In the genomic region with DNA sequence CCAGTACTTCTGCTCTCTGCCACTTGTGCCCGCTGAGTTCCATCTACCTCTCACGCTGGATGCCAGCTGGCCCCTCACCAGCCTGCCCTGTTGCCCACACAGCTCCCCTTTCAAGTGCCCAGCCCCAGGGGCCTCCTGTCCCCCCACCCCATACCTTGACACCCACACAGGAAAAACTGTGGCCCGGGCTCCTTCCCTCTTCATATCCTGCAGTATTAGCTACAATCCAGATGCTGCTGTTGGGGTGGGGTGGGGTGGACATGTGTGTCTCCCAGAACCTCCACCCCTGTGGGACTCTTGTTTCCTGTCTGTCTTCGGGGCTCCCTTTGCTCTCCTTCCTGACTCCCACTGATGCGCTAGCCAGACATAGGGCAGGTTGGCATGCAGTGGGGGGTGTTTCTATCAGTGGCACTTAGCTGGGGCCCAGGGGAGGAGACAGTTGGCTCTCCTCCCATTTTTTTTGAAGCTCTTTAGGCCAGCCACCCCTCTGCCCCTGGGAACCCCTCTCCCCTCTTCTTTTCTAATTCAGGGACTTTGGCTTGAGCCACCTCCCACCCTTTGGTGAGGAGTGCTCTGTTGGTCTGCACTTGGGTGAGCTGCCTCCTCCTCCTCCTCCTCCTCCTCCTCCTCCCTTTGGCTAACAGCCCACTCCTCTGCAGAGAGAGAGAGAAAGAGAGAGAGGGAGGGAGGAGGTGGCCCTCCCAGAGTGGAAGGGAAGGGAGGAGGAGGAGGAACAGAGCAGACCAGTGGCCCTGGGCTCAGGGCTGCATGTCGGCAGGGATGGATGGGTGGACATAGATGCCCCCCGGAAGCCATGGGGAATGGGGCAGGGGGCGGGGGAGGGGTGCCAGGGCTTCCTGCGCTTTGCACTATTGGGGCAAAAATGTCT, we compare ENCODE assay signal across 9 mouse cellular contexts. TPM values are rescaled to one million over a fixed set of nuclear protein-coding genes. Genes with fewer than 3 reads are reported as not detected.
DNase-seq lines count a peak whose midpoint lies in the region; ATAC-seq lines count a peak whose summit lies in the region.
"Had no signal": no experiment of that assay in that cellular context is flagged by ENCODE, and none has a peak within 500 bp of the region (broad histone marks: within the 10 kb centered on the region; RNA-seq: fewer than 3 reads in every experiment).

No protein-coding gene starts in this region.

- WGBS in forebrain, embryonic 14.5 days: 24% methylated on average over 8 of the region's 9 CpGs
- 43% methylated on average over 7 of the region's 9 CpGs for WGBS in liver, embryonic 15.5 days (ENCODE audit: insufficient replicate concordance)

- peak overlapping the region; percentile 79 for H3K27ac ChIP-seq in forebrain, embryonic 14.5 days (ENCODE audit: low read depth, low read length)
- H3K27ac ChIP-seq in liver, embryonic 15.5 days (replicated peaks): peak overlapping the region; percentile 45
- H3K27ac ChIP-seq: limb, embryonic 12.5 days had no signal

- no peak overlapping the region for H3K4me2 ChIP-seq in forebrain, embryonic 14.5 days (ENCODE audit: low read length)
- H3K4me2 ChIP-seq in liver, embryonic 15.5 days: no peak overlapping the region
- H3K4me2 ChIP-seq: limb, embryonic 12.5 days had no signal

- DNase-seq in left cerebral cortex, postnatal 4 days: peak; percentile 64
- DNase-seq in left cerebral cortex, adult 11 months (ENCODE audit: low spot score): no peak
- DNase-seq in forebrain, embryonic 14.5 days (ENCODE audit: low spot score): peak; percentile 65
- DNase-seq in heart, postnatal 4 days: peak; percentile 59
- DNase-seq in ovary, adult 18-20 months (ENCODE audit: low spot score): no peak
- no peak for DNase-seq in adrenal gland, postnatal 4 days (ENCODE audit: low spot score in 2 of 2)

- peaks cover 38% of the 10 kb centered on the region for H3K4me1 ChIP-seq in forebrain, embryonic 14.5 days (ENCODE audit: control insufficient read depth, insufficient read depth, low read length)
- H3K4me1 ChIP-seq in liver, embryonic 15.5 days (replicated peaks): peaks cover 80% of the 10 kb centered on the region

- no peaks in the 10 kb centered on the region for H3K9me3 ChIP-seq in forebrain, embryonic 14.5 days (replicated peaks; ENCODE audit: control insufficient read depth, low read length)
- no peaks in the 10 kb centered on the region for H3K9me3 ChIP-seq in liver, embryonic 15.5 days (replicated peaks)
- H3K9me3 ChIP-seq: limb, embryonic 12.5 days had no signal

- intact Hi-C loops in left cerebral cortex, postnatal 4 days (cut with DNase I): no loop called here

- peak; percentile 5; the same call in 1 of the 2 replicates for ATAC-seq in forebrain, embryonic 14.5 days
- no peak for ATAC-seq in liver, embryonic 15.5 days (ENCODE audit: insufficient read depth)
- no peak for ATAC-seq in inflammation-experienced regulatory T-cells, adult 6 months

- H3K36me3 ChIP-seq in forebrain, embryonic 14.5 days (ENCODE audit: control insufficient read depth, insufficient read depth, low read length): peaks cover 83% of the 10 kb centered on the region
- H3K36me3 ChIP-seq in liver, embryonic 15.5 days (replicated peaks): peaks cover 61% of the 10 kb centered on the region

- H3K27me3 ChIP-seq in forebrain, embryonic 14.5 days (replicated peaks; ENCODE audit: control insufficient read depth, insufficient read depth, low read length): no peaks in the 10 kb centered on the region
- H3K27me3 ChIP-seq in liver, embryonic 15.5 days: no peaks in the 10 kb centered on the region
- H3K27me3 ChIP-seq: limb, embryonic 12.5 days had no signal

- H3K9ac ChIP-seq in forebrain, embryonic 14.5 days (ENCODE audit: low read length): 0 out of 2 replicates have a peak overlapping the region, but pooled peaks have one; percentile 17
- H3K9ac ChIP-seq in liver, embryonic 15.5 days: no peak overlapping the region
- H3K9ac ChIP-seq: limb, embryonic 12.5 days had no signal

- H3K4me3 ChIP-seq in forebrain, embryonic 14.5 days (ENCODE audit: low read depth, low read length): no peak overlapping the region
- no peak overlapping the region for H3K4me3 ChIP-seq in liver, embryonic 15.5 days (replicated peaks)
- H3K4me3 ChIP-seq: limb, embryonic 12.5 days had no signal

RNA-seq across cellular contexts. Expression of a gene that starts 9.5 kb away (rescaled TPM):
- total RNA-seq in left cerebral cortex, postnatal 4 days (2021): 10 to 100 TPM; 31.9 TPM
- polyA plus RNA-seq in forebrain, embryonic 14.5 days (2014; fragmentation: Nextera tagmentation; extraction: Ambion mirVana): 2.2 and 3.1 TPM in 2 replicates
- total RNA-seq in heart, postnatal 4 days (2021): 10 to 100 TPM; 26.3 to 27.6 TPM
- polyA plus RNA-seq in liver, embryonic 15.5 days (2015; fragmentation: Nextera tagmentation; extraction: Ambion mirVana): 0.63 and 0.85 TPM in 2 replicates
- 1 to 10 TPM; 6.5 to 8.4 (median 7.3) TPM for polyA plus RNA-seq in inflammation-experienced regulatory T-cells, adult 6 months (2017; shearing (Covaris generic))
- total RNA-seq in adrenal gland, postnatal 4 days (2021): 100 to 1,000 TPM; 104 to 115 TPM

RNA-seq across cellular contexts. Expression of a gene that starts 25.2 kb away (rescaled TPM):
- 1,000 to 10,000 TPM; 1,274 to 1,289 TPM for total RNA-seq in left cerebral cortex, postnatal 4 days (2021)
- polyA plus RNA-seq in forebrain, embryonic 14.5 days (2014; fragmentation: Nextera tagmentation; extraction: Ambion mirVana): 164 and 199 TPM in 2 replicates
- total RNA-seq in heart, postnatal 4 days (2021): 100 to 1,000 TPM; 171 to 183 TPM
- polyA plus RNA-seq in liver, embryonic 15.5 days (2015; fragmentation: Nextera tagmentation; extraction: Ambion mirVana): 7.2 and 7.6 TPM in 2 replicates
- polyA plus RNA-seq in inflammation-experienced regulatory T-cells, adult 6 months (2017; shearing (Covaris generic)): 1 to 10 TPM; 1.3 to 6.3 (median 5.2) TPM
- 100 to 1,000 TPM; 181 to 195 TPM for total RNA-seq in adrenal gland, postnatal 4 days (2021)

RNA-seq across cellular contexts. Expression of a gene that starts 29.7 kb away (rescaled TPM):
- total RNA-seq in left cerebral cortex, postnatal 4 days (2021): 100 to 1,000 TPM; 163 to 166 TPM
- polyA plus RNA-seq in forebrain, embryonic 14.5 days (2014; fragmentation: Nextera tagmentation; extraction: Ambion mirVana): 19.3 and 20.5 TPM in 2 replicates
- total RNA-seq in heart, postnatal 4 days (2021): 10 to 100 TPM; 67.8 to 71.5 TPM
- polyA plus RNA-seq in liver, embryonic 15.5 days (2015; fragmentation: Nextera tagmentation; extraction: Ambion mirVana): 5.2 and 5.8 TPM in 2 replicates
- 10 to 100 TPM; 16.7 to 26.3 (median 20.4) TPM for polyA plus RNA-seq in inflammation-experienced regulatory T-cells, adult 6 months (2017; shearing (Covaris generic))
- total RNA-seq in adrenal gland, postnatal 4 days (2021): 100 to 1,000 TPM; 119 to 121 TPM

RNA-seq across cellular contexts. Expression of a gene that starts 36.4 kb away (rescaled TPM):
- 10 to 100 TPM; 96.8 to 99.4 TPM for total RNA-seq in left cerebral cortex, postnatal 4 days (2021)
- polyA plus RNA-seq in forebrain, embryonic 14.5 days (2014; fragmentation: Nextera tagmentation; extraction: Ambion mirVana): 76.0 and 85.9 TPM in 2 replicates
- total RNA-seq in heart, postnatal 4 days (2021): 10 to 100 TPM; 51.7 to 52.3 TPM
- 24.2 and 27.7 TPM in 2 replicates for polyA plus RNA-seq in liver, embryonic 15.5 days (2015; fragmentation: Nextera tagmentation; extraction: Ambion mirVana)
- 10 to 100 TPM; 23.8 to 32.5 (median 28.3) TPM for polyA plus RNA-seq in inflammation-experienced regulatory T-cells, adult 6 months (2017; shearing (Covaris generic))
- total RNA-seq in adrenal gland, postnatal 4 days (2021): 10 to 100 TPM; 75.7 to 84.8 TPM

RNA-seq across cellular contexts. Expression of a gene that starts 39.0 kb away (rescaled TPM):
- 10 to 100 TPM; 61.0 to 67.1 TPM for total RNA-seq in left cerebral cortex, postnatal 4 days (2021)
- 41.0 and 45.0 TPM in 2 replicates for polyA plus RNA-seq in forebrain, embryonic 14.5 days (2014; fragmentation: Nextera tagmentation; extraction: Ambion mirVana)
- 10 to 100 TPM; 26.9 to 28.4 TPM for total RNA-seq in heart, postnatal 4 days (2021)
- polyA plus RNA-seq in liver, embryonic 15.5 days (2015; fragmentation: Nextera tagmentation; extraction: Ambion mirVana): 14.4 and 16.2 TPM in 2 replicates
- polyA plus RNA-seq in inflammation-experienced regulatory T-cells, adult 6 months (2017; shearing (Covaris generic)): 10 to 100 TPM in 2 of 3 experiments, 1 to 10 TPM in 1; 8.7 to 14.8 (median 11.6) TPM
- 10 to 100 TPM; 45.2 to 54.8 TPM for total RNA-seq in adrenal gland, postnatal 4 days (2021)

Comparison
In these comparisons a context has a peak if more than half of its experiments do, and no peak if none do; other contexts are left out.
1. DNase-seq: peak in left cerebral cortex, postnatal 4 days (single experiment), forebrain, embryonic 14.5 days (single experiment) and heart, postnatal 4 days (single experiment); none in left cerebral cortex, adult 11 months (single experiment), ovary, adult 18-20 months (single experiment) and adrenal gland, postnatal 4 days (0 of 2).
2. RNA of a gene that starts 25.2 kb away (total RNA-seq): 1,274 to 1,289 TPM in left cerebral cortex, postnatal 4 days; 181 to 195 TPM in adrenal gland, postnatal 4 days and 171 to 183 TPM in heart, postnatal 4 days; every median in the first group is over 4 times any median in the second.